Mouse (Mus musculus) activated CD4-positive, CD25-positive, alpha-beta regulatory T cell (primary cell): ENCODE measurements around the gene Pttg1. TPM values are rescaled to one million over a fixed set of nuclear protein-coding genes. Genes with fewer than 3 reads are reported as not detected.

Experiments
- polyA plus RNA-seq, 2 experiments: library from polyadenylated mRNA; unstranded; fragments of 100-300 nt; shearing (Covaris generic); gene quantifications; one replicate each; pipeline ENCODE4 v1.2.1; 2017

Pttg1 gene
- 100 to 1,000 TPM in 1 of 2 experiments, 10 to 100 TPM in 1; 97.7 to 152 TPM for polyA plus RNA-seq

GRCm38 (mm10) chr11:43425824-43426413, at the start of gene Pttg1:
Pttg1 (minus strand) TSS chr11:43426251.

GRCm38 (mm10) chr11:43474225-43474774, 48.2 kb upstream of the Pttg1 start, which contains the start of gene C1qtnf2:
C1qtnf2 (plus strand) TSS chr11:43474276.

GRCm38 (mm10) chr11:43433254-43434023, 7.4 kb upstream of the Pttg1 start, which contains the start of gene Slu7:
Slu7 (plus strand) TSS chr11:43433744.

Other genes with a start within 250 kb of the Pttg1 start
- 10 to 100 TPM; 87.9 to 90.0 TPM for gene Slu7, start 7.5 kb upstream of the Pttg1 start, polyA plus RNA-seq
- gene C1qtnf2, start 48.0 kb upstream of the Pttg1 start, polyA plus RNA-seq = not detected
- under 1 TPM; 0.41 to 0.51 TPM for gene Ccnjl, start 102.5 kb upstream of the Pttg1 start, polyA plus RNA-seq
- not detected for gene 4933415A04Rik, start 160.8 kb upstream of the Pttg1 start, polyA plus RNA-seq
- gene Fabp6, start 175.3 kb upstream of the Pttg1 start, polyA plus RNA-seq = not detected